Mouse (Mus musculus) heart, adult 9 months (tissue): ENCODE measurements around the gene Ntf3.

ENCODE experiments used
- DNase-seq, 2 experiments: peaks; one replicate each; pipeline ENCODE4 v3.0.0; 2022; ENCODE audit warnings: low spot score in 2 of 2

Gene Ntf3

DNA sequence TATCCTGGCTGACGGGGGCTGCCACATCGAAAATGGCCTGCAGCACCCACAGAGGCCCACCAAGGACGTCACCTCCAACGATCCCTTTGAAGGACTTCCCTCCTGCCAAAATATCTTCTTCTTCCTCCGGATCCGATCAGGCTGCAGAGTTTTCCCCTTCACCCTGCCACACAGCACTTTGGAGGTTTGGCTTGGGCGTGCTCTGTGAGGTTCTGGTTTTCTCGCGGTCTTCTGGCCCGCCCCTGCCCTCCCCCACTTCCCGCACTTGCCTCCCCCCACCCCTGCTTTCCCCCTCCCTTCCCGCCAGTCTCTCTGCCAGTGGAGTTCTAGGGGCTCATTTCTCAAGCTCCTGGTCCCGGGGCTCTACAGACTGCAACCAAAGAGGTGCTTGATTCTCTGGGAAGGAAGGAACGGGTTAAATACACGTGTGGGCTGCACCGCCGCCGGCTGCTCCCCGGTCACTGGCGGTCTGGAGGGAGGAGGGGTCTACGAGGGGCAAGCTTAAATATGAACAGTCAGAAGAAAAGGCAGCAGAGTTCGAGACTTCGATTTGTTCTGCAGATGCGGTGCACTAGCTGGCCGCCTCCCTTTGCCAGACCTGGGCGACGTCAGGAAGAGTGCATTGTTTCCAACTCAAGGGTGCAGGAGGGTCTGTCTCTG lies at the start of gene Ntf3:
Gene Ntf3, minus strand, starts transcription at position 363 of the 660 bp plus-strand sequence.
- DNase-seq = peak in 1 of 2 experiments; percentile 67

DNA sequence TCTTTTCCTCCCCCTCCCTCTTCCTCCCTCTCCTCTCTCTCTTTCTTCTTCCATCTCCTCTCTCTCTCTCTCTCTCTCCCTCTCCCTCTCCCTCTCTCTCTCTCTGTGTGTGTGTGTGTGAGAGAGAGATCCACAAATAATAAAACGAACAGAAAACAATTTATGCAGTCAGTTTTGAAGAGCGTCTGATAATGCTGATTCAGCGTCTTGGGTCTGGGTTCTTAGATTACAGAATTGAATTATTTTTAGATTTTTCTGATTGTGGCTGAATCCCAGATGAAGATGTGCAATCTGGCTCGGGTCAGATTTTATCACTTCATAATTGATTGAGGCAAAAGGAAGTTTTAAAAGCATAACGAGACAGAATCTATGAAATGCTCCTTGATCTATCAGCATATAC lies 46.6 kb upstream of the Ntf3 start:
- DNase-seq = no peak

DNA sequence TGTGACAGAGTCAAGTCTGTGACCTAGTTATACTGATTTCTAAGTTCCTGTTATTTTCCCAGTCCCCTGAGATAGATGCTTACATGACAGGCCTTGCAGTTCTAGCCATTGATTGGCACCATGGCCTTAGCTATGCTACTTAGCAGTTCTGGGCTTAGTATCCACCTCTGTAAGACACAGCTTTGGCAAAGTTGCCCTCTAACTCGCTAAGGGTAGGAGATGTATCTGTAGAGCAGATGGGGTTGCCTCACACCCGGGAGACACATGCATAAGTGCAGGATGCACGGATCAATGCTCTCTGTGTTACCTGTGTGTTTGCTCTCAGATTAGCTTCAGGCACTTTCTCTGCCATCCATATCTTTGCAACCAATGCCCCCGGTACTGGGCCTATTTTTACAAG lies 36.7 kb upstream of the Ntf3 start:
- no peak for DNase-seq

DNA sequence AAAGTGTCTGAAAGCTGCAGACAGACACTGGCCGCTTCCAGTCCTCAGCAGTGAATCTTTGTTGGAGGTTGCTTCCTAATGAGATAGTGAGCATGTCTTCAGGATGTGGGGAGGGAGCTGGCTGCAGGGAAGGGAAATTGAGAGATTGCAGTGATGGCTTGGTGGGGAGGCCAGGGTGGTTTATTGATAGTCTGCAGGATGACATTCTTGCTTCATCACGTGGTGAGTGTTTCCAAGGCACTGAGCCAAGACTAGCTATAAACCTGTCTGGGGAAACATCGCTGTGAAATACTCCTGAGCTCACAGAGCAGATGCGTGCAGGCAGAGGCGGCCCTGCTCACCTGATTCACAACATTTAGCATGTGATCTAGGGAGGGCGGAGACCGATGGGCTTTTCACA lies 36.2 kb upstream of the Ntf3 start:
- DNase-seq = no peak

DNA sequence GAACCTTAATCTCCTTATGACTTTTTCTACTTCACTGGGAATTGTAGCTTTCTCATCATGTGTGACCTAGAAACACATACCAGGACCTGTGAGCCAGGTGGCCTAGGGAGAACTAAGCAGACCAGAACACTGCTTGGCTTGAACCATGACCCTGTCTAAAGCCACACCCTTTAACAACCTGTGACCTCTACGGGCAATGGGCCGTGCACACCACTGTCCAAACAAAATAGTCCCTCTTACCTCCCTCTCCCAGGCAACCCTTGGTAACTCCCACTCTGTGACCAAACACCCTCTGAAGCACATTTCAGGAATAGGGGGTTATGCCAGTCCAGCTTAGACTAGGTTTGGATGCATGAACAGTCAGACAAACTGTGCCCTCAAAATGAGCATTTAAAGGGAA lies 35.0 kb upstream of the Ntf3 start:
- no peak for DNase-seq

DNA sequence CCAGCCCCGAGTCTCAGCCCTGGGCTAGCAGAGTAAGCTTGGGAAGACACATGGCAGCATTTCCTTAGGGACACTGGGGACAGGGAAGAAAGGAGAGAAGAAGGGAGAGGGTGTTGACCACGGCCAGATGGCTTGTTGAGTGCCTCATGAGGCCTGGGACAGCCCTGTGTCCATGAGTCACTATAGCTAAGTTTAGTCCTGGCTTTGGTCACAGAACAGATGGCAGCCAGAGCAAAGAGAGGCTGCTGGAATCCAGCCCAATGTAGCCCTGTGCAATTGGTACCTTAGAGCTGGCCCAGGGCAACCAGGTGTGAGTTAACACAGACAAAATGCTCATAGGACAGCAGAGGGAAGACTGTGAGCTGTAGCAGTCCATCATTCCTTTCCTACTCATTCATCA lies 33.2 kb upstream of the Ntf3 start:
- peak; percentile 3 to 6 for DNase-seq

DNA sequence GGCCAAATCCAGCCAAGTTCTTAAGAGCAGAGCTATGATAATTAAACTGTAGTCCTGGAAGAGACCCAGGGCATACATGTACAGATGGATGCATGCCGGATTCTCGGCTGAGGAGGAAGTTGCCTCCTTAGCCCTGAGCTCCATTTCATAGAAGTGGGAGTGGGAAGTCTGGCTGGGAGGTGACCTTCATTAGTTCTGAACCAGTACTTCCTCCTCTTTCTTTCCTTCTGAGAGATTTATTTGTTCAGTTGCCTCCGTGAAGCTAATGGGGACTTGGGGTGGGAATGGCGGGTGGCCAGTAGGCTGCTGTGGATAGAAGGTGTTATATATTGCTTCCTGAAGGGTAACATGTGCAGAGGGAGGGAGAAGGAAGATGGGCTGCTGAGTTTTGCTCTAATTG lies 28.1 kb upstream of the Ntf3 start:
- DNase-seq = no peak

DNA sequence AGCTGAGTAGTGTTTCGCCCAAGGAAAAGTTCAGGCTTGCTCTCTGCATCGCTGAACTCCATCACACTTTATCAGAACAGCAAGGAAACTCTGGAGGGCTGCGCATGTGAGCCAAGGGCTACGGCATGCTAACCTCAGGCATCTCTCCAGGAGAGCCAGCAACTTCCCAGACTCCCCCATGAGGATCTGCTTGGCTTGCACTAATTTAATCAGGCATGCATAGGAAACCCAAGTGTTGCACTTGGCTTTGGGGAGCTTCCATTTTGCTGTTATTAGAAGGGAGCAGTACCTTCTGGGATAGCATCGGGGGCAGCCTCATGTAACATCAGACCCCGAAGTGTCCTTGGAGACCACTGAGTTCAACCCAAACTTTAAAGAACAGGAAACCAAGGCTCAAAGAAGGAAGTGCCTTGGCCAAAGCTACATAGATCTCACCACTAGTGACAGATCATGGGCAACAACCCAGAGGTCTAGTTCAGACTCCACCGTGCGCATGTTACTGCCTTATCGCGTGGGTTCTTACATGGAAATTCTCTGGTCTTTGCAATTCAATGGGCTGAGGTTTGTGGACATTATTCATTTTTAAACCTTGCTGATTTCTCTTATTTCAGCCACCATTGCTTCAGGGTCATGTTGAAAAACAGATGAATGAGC lies 23.6 kb upstream of the Ntf3 start:
- peak in 1 of 2 experiments; percentile 17 for DNase-seq

DNA sequence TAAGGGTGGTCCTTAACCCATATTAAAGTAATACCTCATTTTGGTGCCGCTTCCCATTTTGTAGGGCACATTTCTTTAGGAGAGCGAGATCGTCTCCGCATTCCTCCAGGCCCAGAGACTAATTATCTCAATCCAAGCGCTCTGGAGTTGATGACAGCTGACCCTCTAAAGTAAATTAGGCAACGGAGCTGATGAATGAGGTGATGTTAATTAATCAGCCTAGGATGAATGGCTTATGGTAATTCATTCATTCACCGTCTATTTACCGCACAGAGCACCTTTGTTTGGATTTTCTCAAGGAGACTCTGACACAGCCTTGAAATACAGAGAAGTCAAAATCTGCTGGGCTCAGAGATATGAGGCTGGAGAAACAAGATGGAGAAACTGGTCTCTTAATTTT lies 20.7 kb upstream of the Ntf3 start:
- DNase-seq = no peak

DNA sequence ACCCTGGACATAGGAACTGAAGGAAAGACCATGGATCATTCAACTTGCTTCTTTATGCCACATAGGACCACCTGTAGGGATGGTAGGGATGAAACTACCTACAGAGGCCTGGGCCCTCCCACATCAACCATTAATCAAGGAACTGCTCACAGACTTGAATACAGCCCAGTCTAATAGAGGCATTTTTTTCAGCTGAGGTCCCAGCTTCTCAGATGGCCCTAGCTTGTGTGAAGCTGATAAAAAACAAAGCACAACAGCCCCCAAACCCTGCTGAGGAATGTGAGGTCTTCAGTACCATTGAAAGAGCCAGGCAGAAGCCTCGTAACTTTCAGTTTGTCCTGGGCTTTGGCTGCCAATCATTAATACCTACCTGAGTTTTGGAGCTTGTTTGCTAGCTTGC lies 19.4 kb upstream of the Ntf3 start:
- DNase-seq = no peak

DNA sequence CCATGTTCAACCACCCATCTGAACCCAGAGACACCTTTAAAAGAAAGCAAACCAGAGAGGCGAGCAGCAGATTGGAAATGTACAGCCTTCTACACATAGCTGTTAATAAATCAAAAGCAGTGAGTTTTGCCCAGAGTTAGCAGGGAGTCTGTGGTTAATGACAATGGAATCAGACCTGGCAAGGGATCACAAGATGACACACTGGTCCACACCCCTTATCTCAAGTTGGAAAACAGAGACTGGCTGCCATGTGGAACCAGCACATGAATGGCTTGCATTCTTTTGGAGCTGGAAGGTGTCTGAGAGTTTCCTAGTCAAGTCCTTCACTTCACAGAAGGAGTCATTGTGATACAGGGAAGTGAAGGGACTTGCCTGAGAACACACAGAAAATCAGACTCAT lies 5.4 kb upstream of the Ntf3 start:
- DNase-seq = no peak

DNA sequence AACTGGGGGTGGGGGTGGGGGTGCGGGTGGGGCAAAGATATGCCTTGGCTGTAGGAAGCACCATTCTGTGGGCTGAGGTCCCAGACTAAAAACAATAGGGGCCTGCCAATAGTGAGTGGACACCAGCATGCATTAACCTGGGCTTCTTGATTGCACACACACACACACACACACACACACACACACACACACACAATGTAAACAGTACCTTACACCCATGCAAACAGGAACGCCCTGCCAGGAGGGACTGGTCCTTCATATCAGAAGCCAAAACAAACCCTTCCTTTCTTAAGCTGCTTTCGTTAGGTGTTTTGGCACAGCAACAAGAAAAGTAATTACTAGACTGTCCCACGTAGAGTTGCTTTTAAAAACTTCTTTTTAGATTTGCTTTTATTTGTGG lies 4.1 kb upstream of the Ntf3 start:
- no peak for DNase-seq

DNA sequence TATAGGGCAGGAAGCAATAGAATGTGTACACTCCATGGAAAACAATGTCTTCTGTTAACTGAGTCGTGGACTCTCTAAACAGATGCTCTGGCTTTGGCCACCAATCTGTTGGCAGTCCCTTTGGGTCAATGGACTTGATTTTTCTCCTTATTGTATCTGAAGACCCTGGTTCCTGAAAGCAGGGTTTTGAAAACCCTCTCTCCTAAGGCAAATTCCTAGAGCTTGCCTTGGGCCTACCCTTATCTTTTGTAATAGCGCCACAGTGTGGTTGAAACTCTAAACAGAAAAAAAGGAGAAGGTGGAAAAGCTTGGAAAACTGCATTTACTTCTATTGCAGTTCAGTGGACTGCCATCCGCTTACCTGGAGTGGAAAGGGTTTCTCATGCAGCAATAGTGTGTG lies 1.0 kb upstream of the Ntf3 start:
- DNase-seq = no peak

DNA sequence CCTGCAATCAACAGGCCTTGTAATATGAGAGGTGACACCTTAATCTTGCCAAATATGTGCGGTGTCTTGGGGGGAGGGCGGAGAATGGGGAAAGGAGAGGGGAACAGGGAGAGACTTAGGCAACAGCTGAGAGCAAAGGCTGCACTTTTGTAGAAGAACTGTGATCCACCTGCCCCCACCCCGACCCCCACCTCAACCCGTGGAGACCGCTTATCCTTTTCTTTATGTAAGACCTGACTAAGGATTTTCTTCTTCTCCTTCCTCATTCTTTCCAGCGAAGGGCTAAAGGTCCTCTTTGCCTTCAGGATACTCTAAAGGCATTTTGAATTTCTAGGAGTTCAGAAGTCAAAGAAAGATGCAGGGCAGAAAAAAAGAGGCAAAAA lies 489 bp upstream of the Ntf3 start:
- DNase-seq = no peak

DNA sequence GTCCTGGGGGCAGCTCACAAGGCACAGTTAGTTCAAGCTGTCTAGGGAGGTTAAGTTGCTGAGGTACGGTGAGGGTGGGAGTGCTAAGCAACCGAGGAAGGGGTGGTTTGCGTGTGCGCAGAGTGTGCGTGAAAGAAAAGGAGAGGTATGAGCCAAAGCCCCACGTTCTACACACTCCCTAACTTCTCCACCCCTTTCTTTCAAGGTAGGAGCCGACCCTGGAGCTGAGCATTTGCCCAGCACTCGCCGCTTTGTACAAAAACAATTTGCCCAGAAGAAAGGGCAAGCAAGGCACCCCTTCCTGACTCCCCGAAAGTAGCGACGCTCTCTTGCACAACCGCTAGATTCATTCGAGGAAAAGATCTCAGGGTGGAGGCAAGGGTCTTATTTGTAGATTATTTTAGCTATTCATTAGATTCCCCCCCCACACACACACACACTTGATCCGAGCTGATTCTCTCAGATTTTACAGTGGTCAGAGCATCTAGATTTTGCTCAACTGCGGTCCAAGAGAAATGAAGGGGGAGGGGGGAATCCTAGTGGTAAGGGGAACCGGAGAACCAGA lies 1.0 kb downstream of the Ntf3 start:
- DNase-seq = no peak

DNA sequence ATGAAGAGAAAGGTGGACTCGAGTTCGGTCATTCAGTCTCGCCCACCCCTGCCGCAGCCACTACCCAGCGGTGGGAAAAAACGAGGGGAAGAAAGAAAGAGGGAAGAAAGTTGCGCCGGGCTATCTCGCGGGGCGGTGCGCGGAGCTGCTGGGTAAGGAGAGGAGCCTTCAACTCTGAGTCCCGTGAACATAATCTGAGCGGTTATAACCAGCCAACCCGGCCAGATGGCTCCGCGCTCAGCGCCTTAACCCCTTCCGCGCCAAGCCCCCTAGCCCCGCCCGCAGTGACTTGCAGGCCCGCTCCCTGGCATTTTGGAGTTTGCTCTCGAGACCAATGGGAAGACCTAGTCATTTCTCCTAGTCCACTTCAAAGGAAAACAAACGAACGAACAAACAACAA lies 1.9 kb downstream of the Ntf3 start:
- peak in 1 of 2 experiments; percentile 60 for DNase-seq

DNA sequence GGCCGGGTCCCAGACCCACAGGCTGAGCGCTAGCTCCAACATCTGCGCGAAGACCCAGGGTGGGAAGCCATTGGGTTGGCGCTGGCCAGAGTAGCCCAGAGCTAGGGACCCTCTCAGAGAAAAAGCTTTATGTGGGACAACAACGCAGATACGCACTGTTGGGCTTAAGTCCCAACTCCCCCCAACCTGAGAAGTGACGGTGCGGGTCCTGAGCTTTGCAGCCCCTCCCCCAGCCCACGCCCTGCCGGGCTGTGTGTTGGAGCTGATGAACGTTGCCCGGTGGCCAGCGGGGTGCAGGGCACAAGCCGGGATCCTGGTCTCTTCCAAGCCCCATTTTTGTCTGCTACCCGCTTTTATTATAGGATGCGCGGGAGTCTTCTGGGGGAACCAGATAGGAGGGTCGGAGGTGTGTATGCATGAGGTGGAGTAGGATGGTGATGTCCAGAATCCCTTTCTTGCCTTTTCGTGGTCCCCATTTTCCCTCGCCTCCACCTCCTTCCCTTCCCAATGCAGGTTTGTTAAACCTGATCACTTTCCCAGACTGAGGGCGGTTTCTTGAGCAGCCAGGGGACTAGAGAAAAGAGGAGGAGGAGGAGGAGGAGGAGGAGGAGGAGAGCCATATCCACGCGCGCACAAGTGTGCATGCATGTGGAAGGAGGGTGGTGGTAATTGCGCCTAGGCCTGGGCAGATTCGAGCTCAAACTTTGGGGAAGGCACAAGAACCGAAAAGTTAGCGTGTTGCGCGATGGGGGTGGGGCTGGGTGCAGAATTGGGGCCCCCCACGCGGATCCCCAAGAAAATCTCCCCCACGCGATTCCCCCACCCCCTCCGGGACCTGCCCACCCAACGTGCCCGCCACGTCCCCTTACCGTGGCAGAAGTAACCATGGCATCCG lies 2.6 kb downstream of the Ntf3 start:
- DNase-seq = no peak

DNA sequence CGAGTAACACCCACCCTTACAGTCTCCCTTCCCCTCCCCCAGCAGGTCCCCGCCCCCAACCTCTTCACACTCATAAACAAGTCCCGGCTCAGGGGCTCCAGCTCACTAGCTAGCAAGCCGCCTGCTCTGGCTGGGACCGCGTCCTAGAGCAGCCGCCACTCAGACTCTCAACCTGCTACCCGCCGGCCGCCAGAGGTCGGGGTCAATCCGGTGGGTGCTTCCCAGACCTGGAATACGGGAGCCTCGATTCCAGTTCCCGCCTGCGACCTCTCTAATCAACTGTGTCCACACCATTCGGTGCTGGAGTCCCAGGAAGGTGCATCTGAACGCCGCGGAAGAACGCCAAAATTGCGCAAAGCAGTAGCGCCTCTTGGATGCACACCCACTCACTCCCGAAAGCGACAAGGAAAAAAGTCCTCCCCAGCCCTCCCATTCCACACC lies 3.5 kb downstream of the Ntf3 start:
- DNase-seq = peak; percentile 61 to 71

DNA sequence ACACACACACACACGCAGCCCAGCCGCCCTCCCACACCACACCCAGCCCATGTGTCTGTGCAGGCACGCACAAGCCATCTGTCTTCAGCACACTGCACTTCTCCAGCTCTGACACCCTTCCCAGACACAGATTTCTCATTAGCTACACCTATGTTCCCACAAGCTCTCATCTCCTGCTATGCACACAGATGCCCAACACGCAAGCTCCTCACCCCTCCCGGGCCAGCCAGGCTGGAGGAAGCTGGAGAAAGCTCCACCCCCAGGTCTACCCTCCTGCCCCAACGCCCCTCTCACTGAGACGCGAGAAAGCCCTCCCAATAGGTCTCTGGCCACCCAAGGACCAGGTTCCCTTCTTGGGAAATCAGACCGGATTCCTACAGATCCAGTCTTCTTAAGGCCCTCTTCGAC lies 4.4 kb downstream of the Ntf3 start:
- DNase-seq = no peak

DNA sequence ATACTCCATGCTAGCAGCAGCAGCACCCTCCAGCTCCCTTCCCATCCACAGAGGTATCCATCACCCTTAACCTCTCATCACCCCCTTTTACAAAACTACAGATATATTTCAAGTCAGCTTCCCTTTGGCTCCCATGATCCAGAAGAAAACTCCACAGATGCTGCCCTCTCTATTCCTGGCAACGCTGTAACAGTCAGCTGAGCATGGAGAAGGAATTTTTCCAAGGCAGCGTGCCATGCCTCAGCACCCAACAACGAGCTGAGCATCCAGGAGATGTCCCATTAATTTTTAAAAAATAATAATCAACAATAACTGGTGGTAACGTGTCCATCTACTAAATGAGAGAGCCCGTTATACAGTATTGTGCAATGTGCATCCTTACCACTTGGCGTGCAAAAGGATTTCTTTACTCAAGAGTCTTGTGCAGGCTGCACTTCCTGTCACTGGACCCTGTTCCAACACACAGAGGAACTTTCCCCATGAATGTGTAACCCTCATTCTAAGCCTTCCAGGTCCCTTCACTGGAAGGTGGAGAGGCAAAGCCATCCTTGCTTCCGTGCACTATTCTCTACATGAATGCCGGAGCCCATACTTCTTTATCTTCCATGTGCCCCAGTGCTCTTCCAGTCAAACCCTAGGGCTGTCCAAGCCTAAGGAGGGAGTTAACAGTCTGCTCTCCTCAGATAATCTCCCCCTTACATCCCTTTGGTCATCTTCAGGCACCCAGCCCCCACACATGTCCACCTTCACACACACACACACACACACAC lies 5.0 kb downstream of the Ntf3 start:
- DNase-seq = no peak

DNA sequence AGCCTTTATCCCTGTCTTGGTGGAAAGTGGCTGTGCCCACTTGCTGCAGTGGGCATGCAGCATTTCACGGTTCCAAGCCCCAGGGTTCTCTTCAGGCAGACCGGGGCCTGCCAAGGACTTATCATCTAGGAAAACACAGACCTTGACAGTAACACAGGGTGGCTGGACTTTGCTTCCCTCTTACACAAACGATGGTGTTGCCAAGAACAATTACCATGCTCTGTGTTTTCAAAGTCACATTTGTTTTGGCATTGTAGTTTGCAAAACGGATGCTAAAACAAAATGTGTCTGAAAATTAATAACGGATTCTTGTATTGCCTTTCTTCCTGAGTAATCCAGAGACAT lies 6.7 kb downstream of the Ntf3 start:
- DNase-seq = no peak
